Mouse (Mus musculus): ENCODE results near the gene H2-Ob. TPM values are rescaled to one million over a fixed set of nuclear protein-coding genes. Genes with fewer than 3 reads are reported as not detected.

The H2-Ob gene
- polyA plus RNA-seq, 2 experiments = 0.17 to 0.20 TPM

DNA sequence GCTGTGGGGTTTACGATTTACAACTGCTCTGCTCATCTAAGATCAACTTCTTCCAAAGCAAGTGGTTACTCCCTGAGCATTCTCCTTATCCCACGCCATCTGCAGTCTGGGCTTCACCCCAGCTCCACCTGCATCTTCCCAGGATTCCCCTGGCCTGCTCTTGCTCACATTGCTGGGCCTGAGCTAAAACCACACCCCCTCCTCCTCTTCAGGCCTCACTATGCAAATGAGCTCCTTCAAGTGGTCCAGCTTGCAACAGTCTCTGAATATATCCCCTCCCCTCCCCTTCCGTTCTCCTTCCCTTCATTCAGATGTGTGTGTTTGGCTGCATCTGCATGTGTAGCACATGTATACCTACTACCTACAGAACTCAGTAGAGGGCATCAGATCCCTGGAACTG, 60.7 kb downstream of the H2-Ob start:
- Histone ChIP-seq H3K36me3 (replicated peaks; ENCODE audit: control insufficient read depth, insufficient read depth, low read depth) (no peaks in the 10 kb centered on the region), H3K9me3 (ENCODE audit: control insufficient read depth, low read length) (no peaks in the 10 kb centered on the region), H3K4me2 (ENCODE audit: low read depth) (no peak overlapping the region), H3K9ac (replicated peaks) (no peak overlapping the region), H3K27ac (no peak overlapping the region), H3K4me3 (ENCODE audit: insufficient read depth in 1 of 2, low read depth in 2 of 2, low read length in 2 of 2) (no peak overlapping the region), H3K27me3 (ENCODE audit: control insufficient read depth, insufficient read depth, low read length) (no peaks in the 10 kb centered on the region), H3K4me1 (replicated peaks; ENCODE audit: control insufficient read depth in 2 of 2, insufficient read depth in 2 of 2, low read length in 1 of 2) (peaks cover 0 to 3% of the 10 kb centered on the region in 2 experiments; a peak in 1 of 4 replicates)
- ATAC-seq (ENCODE audit: insufficient read depth) (no peak), DNase-seq (ENCODE audit: low read depth in 3 of 3, low spot score in 3 of 3) (no peak)
- TF ChIP-seq CTCF (IDR thresholded peaks at IDR 0.05; ENCODE audit: low read depth) (no peak), EP300 (IDR thresholded peaks at IDR 0.05; ENCODE audit: low read depth) (no peak)
- 49% methylated on average over 3 of the region's 3 CpGs for WGBS (ENCODE audit: insufficient replicate concordance)

DNA sequence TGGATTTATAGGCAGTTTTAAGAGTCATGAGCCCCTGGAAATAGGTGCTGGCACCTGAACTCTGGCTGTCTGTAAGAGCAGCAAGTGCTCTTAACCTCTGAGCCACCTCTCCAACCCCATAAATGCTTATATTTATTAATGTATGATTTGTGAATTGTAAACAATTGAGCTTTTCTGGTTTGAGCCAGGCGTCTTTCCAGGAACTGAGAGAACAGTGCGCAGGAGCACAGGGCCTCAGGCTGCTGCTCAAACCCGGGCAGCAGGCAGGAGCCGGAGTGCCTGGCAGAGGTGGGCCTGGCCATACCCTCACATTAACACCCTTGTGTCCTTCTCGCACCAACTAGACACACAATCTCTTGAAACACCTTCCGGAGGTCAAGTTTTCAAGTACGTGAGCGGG, 61.4 kb downstream of the H2-Ob start:
- WGBS (ENCODE audit: insufficient replicate concordance) = 81% methylated on average over 8 of the region's 8 CpGs
- no peak overlapping the region for H3K27ac ChIP-seq
- H3K36me3 ChIP-seq (replicated peaks; ENCODE audit: control insufficient read depth, insufficient read depth, low read depth) = no peaks in the 10 kb centered on the region
- H3K4me3 ChIP-seq (ENCODE audit: insufficient read depth in 1 of 2, low read depth in 2 of 2, low read length in 2 of 2) = no peak overlapping the region
- TF ChIP-seq CTCF (IDR thresholded peaks at IDR 0.05; ENCODE audit: low read depth) (no peak), EP300 (IDR thresholded peaks at IDR 0.05; ENCODE audit: low read depth) (no peak)
- H3K9me3 ChIP-seq (ENCODE audit: control insufficient read depth, low read length) = no peaks in the 10 kb centered on the region
- no peak for ATAC-seq (ENCODE audit: insufficient read depth)
- peaks cover 0 to 3% of the 10 kb centered on the region in 2 experiments; a peak in 1 of 4 replicates for H3K4me1 ChIP-seq (replicated peaks; ENCODE audit: control insufficient read depth in 2 of 2, insufficient read depth in 2 of 2, low read length in 1 of 2)
- no peak overlapping the region for H3K9ac ChIP-seq (replicated peaks)
- DNase-seq (ENCODE audit: low read depth in 3 of 3, low spot score in 3 of 3) = no peak
- no peaks in the 10 kb centered on the region for H3K27me3 ChIP-seq (ENCODE audit: control insufficient read depth, insufficient read depth, low read length)
- no peak overlapping the region for H3K4me2 ChIP-seq (ENCODE audit: low read depth)

DNA sequence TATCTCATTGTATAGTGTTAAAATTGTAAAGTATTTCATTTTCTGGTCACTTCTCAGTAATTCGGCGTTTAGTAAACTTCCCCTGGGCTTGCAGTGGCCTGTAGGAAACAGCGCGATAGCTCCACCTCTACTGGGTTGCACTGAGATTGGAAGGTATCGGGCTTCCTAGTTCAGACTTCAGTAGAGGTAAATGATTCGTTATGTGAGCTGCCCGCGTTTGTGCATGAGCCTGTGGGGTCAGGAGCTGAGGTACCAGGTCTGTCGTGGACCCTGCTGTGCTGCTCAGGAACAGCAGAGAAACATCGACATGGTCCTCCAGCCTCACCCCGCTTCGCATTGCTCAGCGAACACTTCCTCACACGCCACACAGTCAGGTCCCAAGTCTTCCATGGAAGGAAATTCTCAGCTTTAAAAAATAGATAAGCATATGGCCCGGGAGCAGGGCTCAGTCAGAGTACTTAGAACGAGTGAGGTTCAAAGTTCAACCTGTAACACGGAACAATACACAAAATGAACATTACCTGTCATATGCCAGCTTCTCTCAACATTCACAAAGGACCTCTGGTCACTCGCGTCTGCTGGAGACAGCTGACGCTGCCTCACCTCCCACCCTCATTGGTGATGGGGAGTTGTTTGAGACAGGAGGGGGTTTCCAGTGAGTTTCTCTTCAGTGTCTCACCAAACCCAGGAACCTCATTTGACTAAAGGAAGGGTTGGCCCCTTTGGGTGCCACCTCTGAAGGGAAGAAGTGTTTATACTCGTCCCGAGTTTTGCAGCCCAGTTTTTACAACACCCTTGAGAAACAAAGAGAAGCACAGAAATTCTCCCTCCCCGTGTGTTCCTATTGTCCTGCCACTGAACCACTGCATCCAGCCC, 62.2 kb downstream of the H2-Ob start:
- no peak for DNase-seq (ENCODE audit: low read depth in 3 of 3, low spot score in 3 of 3)

DNA sequence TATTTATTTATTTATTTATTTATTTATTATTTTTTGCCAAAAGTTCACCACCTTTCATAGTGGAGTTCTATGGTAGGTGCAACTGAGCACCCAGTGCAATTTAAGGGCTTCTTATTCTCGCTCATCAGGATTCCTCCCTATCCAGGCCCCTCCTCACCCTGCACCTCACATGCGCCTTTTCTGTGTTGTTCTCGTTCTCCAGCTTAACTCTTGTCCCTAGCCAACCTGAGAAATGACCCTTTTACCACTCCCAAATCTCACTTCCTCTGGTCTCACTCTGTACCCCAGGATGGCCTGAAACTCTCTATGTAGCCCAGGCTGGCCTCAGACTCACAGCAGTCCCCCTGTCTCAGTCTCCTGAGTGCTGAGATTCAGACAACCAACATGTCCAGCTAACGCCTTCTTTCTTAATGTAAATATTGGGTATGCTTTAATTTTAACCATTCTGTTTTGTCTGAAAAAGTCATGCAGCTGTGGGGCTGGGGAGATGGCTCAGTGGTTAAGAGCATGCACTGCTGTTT, 63.0 kb downstream of the H2-Ob start:
- Histone ChIP-seq H3K4me3 (ENCODE audit: insufficient read depth in 1 of 2, low read depth in 2 of 2, low read length in 2 of 2) (no peak overlapping the region), H3K27ac (no peak overlapping the region), H3K36me3 (replicated peaks; ENCODE audit: control insufficient read depth, insufficient read depth, low read depth) (no peaks in the 10 kb centered on the region), H3K4me2 (ENCODE audit: low read depth) (no peak overlapping the region), H3K9ac (replicated peaks) (no peak overlapping the region), H3K9me3 (ENCODE audit: control insufficient read depth, low read length) (no peaks in the 10 kb centered on the region), H3K4me1 (replicated peaks; ENCODE audit: control insufficient read depth in 2 of 2, insufficient read depth in 2 of 2, low read length in 1 of 2) (no peaks in the 10 kb centered on the region), H3K27me3 (ENCODE audit: control insufficient read depth, insufficient read depth, low read length) (no peaks in the 10 kb centered on the region)
- 64% methylated on average over 4 of the region's 4 CpGs for WGBS (ENCODE audit: insufficient replicate concordance)
- ATAC-seq (ENCODE audit: insufficient read depth) = no peak
- no peak for DNase-seq (ENCODE audit: low read depth in 3 of 3, low spot score in 3 of 3)
- TF ChIP-seq CTCF (IDR thresholded peaks at IDR 0.05; ENCODE audit: low read depth) (no peak), EP300 (IDR thresholded peaks at IDR 0.05; ENCODE audit: low read depth) (no peak)

More for the DNA sequence above, 62.2 kb downstream of the H2-Ob start:
- H3K9ac ChIP-seq (replicated peaks) = no peak overlapping the region
- no peak overlapping the region for H3K4me2 ChIP-seq (ENCODE audit: low read depth)
- no peaks in the 10 kb centered on the region for H3K9me3 ChIP-seq (ENCODE audit: control insufficient read depth, low read length)
- ATAC-seq (ENCODE audit: insufficient read depth) = no peak
- no peaks in the 10 kb centered on the region for H3K27me3 ChIP-seq (ENCODE audit: control insufficient read depth, insufficient read depth, low read length)
- H3K27ac ChIP-seq = no peak overlapping the region
- H3K36me3 ChIP-seq (replicated peaks; ENCODE audit: control insufficient read depth, insufficient read depth, low read depth) = no peaks in the 10 kb centered on the region
- TF ChIP-seq EP300 (IDR thresholded peaks at IDR 0.05; ENCODE audit: low read depth) (no peak), CTCF (IDR thresholded peaks at IDR 0.05; ENCODE audit: low read depth) (no peak)
- H3K4me1 ChIP-seq (replicated peaks; ENCODE audit: control insufficient read depth in 2 of 2, insufficient read depth in 2 of 2, low read length in 1 of 2) = peaks cover 0 to under 1% of the 10 kb centered on the region in 2 experiments; a peak in 1 of 4 replicates
- no peak overlapping the region for H3K4me3 ChIP-seq (ENCODE audit: insufficient read depth in 1 of 2, low read depth in 2 of 2, low read length in 2 of 2)
- 62% methylated on average over 23 of the region's 23 CpGs for WGBS (ENCODE audit: insufficient replicate concordance)

DNA sequence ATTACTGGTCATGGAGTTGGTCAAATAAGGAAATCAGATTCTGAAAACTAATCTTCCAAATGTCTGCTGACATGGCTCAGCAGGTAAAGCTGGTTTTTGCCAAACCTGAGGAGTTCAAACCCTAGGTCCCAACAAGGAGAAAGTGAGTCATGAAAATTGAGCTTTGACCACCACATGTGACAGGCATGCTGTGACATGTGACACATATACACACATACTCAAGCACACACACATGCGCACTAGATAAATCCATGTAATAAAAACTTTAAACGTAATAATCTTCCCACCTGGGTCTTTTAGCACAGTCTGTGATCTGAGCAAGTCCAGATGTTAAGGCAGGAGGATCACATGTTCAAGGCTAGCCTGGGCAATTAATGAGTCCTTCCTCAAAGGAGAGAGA, 65.1 kb downstream of the H2-Ob start:
- ATAC-seq (ENCODE audit: insufficient read depth) = no peak
- Histone ChIP-seq H3K27me3 (ENCODE audit: control insufficient read depth, insufficient read depth, low read length) (no peaks in the 10 kb centered on the region; the same call in 1 of the 2 replicates), H3K4me3 (ENCODE audit: insufficient read depth in 1 of 2, low read depth in 2 of 2, low read length in 2 of 2) (no peak overlapping the region), H3K27ac (no peak overlapping the region), H3K4me1 (replicated peaks; ENCODE audit: control insufficient read depth in 2 of 2, insufficient read depth in 2 of 2, low read length in 1 of 2) (no peaks in the 10 kb centered on the region), H3K9ac (replicated peaks) (no peak overlapping the region), H3K4me2 (ENCODE audit: low read depth) (no peak overlapping the region), H3K9me3 (ENCODE audit: control insufficient read depth, low read length) (no peaks in the 10 kb centered on the region), H3K36me3 (replicated peaks; ENCODE audit: control insufficient read depth, insufficient read depth, low read depth) (no peaks in the 10 kb centered on the region)
- TF ChIP-seq EP300 (IDR thresholded peaks at IDR 0.05; ENCODE audit: low read depth) (no peak), CTCF (IDR thresholded peaks at IDR 0.05; ENCODE audit: low read depth) (no peak)
- DNase-seq (ENCODE audit: low read depth in 3 of 3, low spot score in 3 of 3) = no peak
- WGBS (ENCODE audit: insufficient replicate concordance) = 72% methylated on average over 2 of the region's 2 CpGs

Other genes with a start within 250 kb of the H2-Ob start
- gene H2-K1, start 238.6 kb upstream of the H2-Ob start, polyA plus RNA-seq (2012; rRNA removed) = 124 and 137 TPM in 2 replicates
- 107 and 108 TPM in 2 replicates for gene H2-K1, start 238.6 kb upstream of the H2-Ob start, polyA plus RNA-seq (2014; fragmentation: Nextera tagmentation; extraction: Ambion mirVana)
- gene Ring1, start 214.2 kb upstream of the H2-Ob start, polyA plus RNA-seq (2012; rRNA removed) = 7.6 and 9.7 TPM in 2 replicates
- 1.2 and 1.7 TPM in 2 replicates for gene Ring1, start 214.2 kb upstream of the H2-Ob start, polyA plus RNA-seq (2014; fragmentation: Nextera tagmentation; extraction: Ambion mirVana)
- gene H2-Ke6, start 210.8 kb upstream of the H2-Ob start, polyA plus RNA-seq (2012; rRNA removed) = 30.6 and 32.8 TPM in 2 replicates
- gene H2-Ke6, start 210.8 kb upstream of the H2-Ob start, polyA plus RNA-seq (2014; fragmentation: Nextera tagmentation; extraction: Ambion mirVana) = 22.3 and 24.9 TPM in 2 replicates
- 27.0 and 28.1 TPM in 2 replicates for gene Slc39a7, start 207.2 kb upstream of the H2-Ob start, polyA plus RNA-seq (2012; rRNA removed)
- gene Slc39a7, start 207.2 kb upstream of the H2-Ob start, polyA plus RNA-seq (2014; fragmentation: Nextera tagmentation; extraction: Ambion mirVana) = 25.1 and 26.5 TPM in 2 replicates
- gene Rxrb, start 207.1 kb upstream of the H2-Ob start, polyA plus RNA-seq (2012; rRNA removed) = 15.2 and 16.5 TPM in 2 replicates
- gene Rxrb, start 207.1 kb upstream of the H2-Ob start, polyA plus RNA-seq (2014; fragmentation: Nextera tagmentation; extraction: Ambion mirVana) = 6.0 and 7.2 TPM in 2 replicates
- 0.22 and 0.55 TPM in 2 replicates for gene Col11a2, start 199.5 kb upstream of the H2-Ob start, polyA plus RNA-seq (2012; rRNA removed)
- gene Col11a2, start 199.5 kb upstream of the H2-Ob start, polyA plus RNA-seq (2014; fragmentation: Nextera tagmentation; extraction: Ambion mirVana) = 0.06 and 0.20 TPM in 2 replicates
- 0.45 and 0.51 TPM in 2 replicates for gene H2-Oa, start 146.6 kb upstream of the H2-Ob start, polyA plus RNA-seq (2012; rRNA removed)
- 0.29 and 0.51 TPM in 2 replicates for gene H2-Oa, start 146.6 kb upstream of the H2-Ob start, polyA plus RNA-seq (2014; fragmentation: Nextera tagmentation; extraction: Ambion mirVana)
- gene H2-DMa, start 119.4 kb upstream of the H2-Ob start, polyA plus RNA-seq (2012; rRNA removed) = 2.5 and 3.1 TPM in 2 replicates
- gene H2-DMa, start 119.4 kb upstream of the H2-Ob start, polyA plus RNA-seq (2014; fragmentation: Nextera tagmentation; extraction: Ambion mirVana) = 4.4 and 5.5 TPM in 2 replicates
- gene Brd2, start 116.3 kb upstream of the H2-Ob start, polyA plus RNA-seq (2012; rRNA removed) = 46.8 and 48.7 TPM in 2 replicates
- 28.8 and 37.5 TPM in 2 replicates for gene Brd2, start 116.3 kb upstream of the H2-Ob start, polyA plus RNA-seq (2014; fragmentation: Nextera tagmentation; extraction: Ambion mirVana)
- 0.40 and 0.58 TPM in 2 replicates for gene H2-DMb2, start 95.6 kb upstream of the H2-Ob start, polyA plus RNA-seq (2012; rRNA removed)
- gene H2-DMb2, start 95.6 kb upstream of the H2-Ob start, polyA plus RNA-seq (2014; fragmentation: Nextera tagmentation; extraction: Ambion mirVana) = 0.13 and 0.33 TPM in 2 replicates
- gene H2-DMb1, start 85.8 kb upstream of the H2-Ob start, polyA plus RNA-seq (2012; rRNA removed) = 1.2 TPM in 2 replicates
- 0.79 and 0.86 TPM in 2 replicates for gene H2-DMb1, start 85.8 kb upstream of the H2-Ob start, polyA plus RNA-seq (2014; fragmentation: Nextera tagmentation; extraction: Ambion mirVana)
- 1.9 TPM in 2 replicates for gene Tap1, start 51.4 kb upstream of the H2-Ob start, polyA plus RNA-seq (2012; rRNA removed)
- gene Tap1, start 51.4 kb upstream of the H2-Ob start, polyA plus RNA-seq (2014; fragmentation: Nextera tagmentation; extraction: Ambion mirVana) = 2.0 and 2.5 TPM in 2 replicates
- 3.8 and 5.8 TPM in 2 replicates for gene Psmb9, start 51.1 kb upstream of the H2-Ob start, polyA plus RNA-seq (2012; rRNA removed)
- 6.0 and 7.5 TPM in 2 replicates for gene Psmb9, start 51.1 kb upstream of the H2-Ob start, polyA plus RNA-seq (2014; fragmentation: Nextera tagmentation; extraction: Ambion mirVana)
- 9.5 and 11.8 TPM in 2 replicates for gene Psmb8, start 41.2 kb upstream of the H2-Ob start, polyA plus RNA-seq (2012; rRNA removed)
- gene Psmb8, start 41.2 kb upstream of the H2-Ob start, polyA plus RNA-seq (2014; fragmentation: Nextera tagmentation; extraction: Ambion mirVana) = 18.8 and 21.7 TPM in 2 replicates
- 2.1 and 2.9 TPM in 2 replicates for gene Tap2, start 35.4 kb upstream of the H2-Ob start, polyA plus RNA-seq (2012; rRNA removed)
- 3.1 and 4.9 TPM in 2 replicates for gene Tap2, start 35.4 kb upstream of the H2-Ob start, polyA plus RNA-seq (2014; fragmentation: Nextera tagmentation; extraction: Ambion mirVana)
- gene H2-Ab1, start 18.8 kb downstream of the H2-Ob start, polyA plus RNA-seq (2012; rRNA removed) = 2.0 and 2.3 TPM in 2 replicates
- gene H2-Ab1, start 18.8 kb downstream of the H2-Ob start, polyA plus RNA-seq (2014; fragmentation: Nextera tagmentation; extraction: Ambion mirVana) = 3.2 and 3.3 TPM in 2 replicates
- gene H2-Aa, start 48.9 kb downstream of the H2-Ob start, polyA plus RNA-seq (2012; rRNA removed) = 1.1 and 1.5 TPM in 2 replicates
- 1.8 and 2.5 TPM in 2 replicates for gene H2-Aa, start 48.9 kb downstream of the H2-Ob start, polyA plus RNA-seq (2014; fragmentation: Nextera tagmentation; extraction: Ambion mirVana)
- 0.65 and 0.91 TPM in 2 replicates for gene H2-Eb1, start 67.0 kb downstream of the H2-Ob start, polyA plus RNA-seq (2012; rRNA removed)
- gene H2-Eb1, start 67.0 kb downstream of the H2-Ob start, polyA plus RNA-seq (2014; fragmentation: Nextera tagmentation; extraction: Ambion mirVana) = 0.80 and 0.83 TPM in 2 replicates
- gene H2-Eb2, start 86.8 kb downstream of the H2-Ob start, polyA plus RNA-seq (2012; rRNA removed) = 0.01 TPM in 1 of 2 replicates, not detected in the other
- gene H2-Eb2, start 86.8 kb downstream of the H2-Ob start, polyA plus RNA-seq (2014; fragmentation: Nextera tagmentation; extraction: Ambion mirVana) = not detected in 2 replicates
- gene Btnl2, start 115.9 kb downstream of the H2-Ob start, polyA plus RNA-seq (2012; rRNA removed) = 0.01 and 0.03 TPM in 2 replicates
- gene Btnl2, start 115.9 kb downstream of the H2-Ob start, polyA plus RNA-seq (2014; fragmentation: Nextera tagmentation; extraction: Ambion mirVana) = not detected in 2 replicates
- gene Btnl1, start 138.2 kb downstream of the H2-Ob start, polyA plus RNA-seq (2012; rRNA removed) = not detected in 2 replicates
- gene Btnl1, start 138.2 kb downstream of the H2-Ob start, polyA plus RNA-seq (2014; fragmentation: Nextera tagmentation; extraction: Ambion mirVana) = not detected in 2 replicates
- 0.03 and 0.17 TPM in 2 replicates for gene BC051142, start 159.9 kb downstream of the H2-Ob start, polyA plus RNA-seq (2012; rRNA removed)
- gene BC051142, start 159.9 kb downstream of the H2-Ob start, polyA plus RNA-seq (2014; fragmentation: Nextera tagmentation; extraction: Ambion mirVana) = 0.08 and 0.66 TPM in 2 replicates
- not detected in 2 replicates for gene Btnl4, start 238.4 kb downstream of the H2-Ob start, polyA plus RNA-seq (2012; rRNA removed)
- gene Btnl4, start 238.4 kb downstream of the H2-Ob start, polyA plus RNA-seq (2014; fragmentation: Nextera tagmentation; extraction: Ambion mirVana) = not detected in 2 replicates

Measured in liver, embryonic 14.5 days (tissue).